Mouse (Mus musculus): ENCODE data around the gene Il27ra.

- TF ChIP-seq CTCF (IDR thresholded peaks at IDR 0.05; ENCODE audit: borderline replicate concordance, insufficient read depth, low read length) = no peak
- no peak for TF ChIP-seq POLR2A (IDR thresholded peaks at IDR 0.05; ENCODE audit: low read depth, low read length)
Observed at GRCm38 (mm10) chr8:83989243-83989642, 53.1 kb downstream of the Il27ra start.

Measured in embryonic fibroblast, embryonic 13.5 days (primary cell).